Mouse (Mus musculus) mature B cell (primary cell): Measurements from ENCODE around the gene Zfp946.

ENCODE experiments used
- in situ Hi-C: fragments of 300-500 bp; cut with MboI; formaldehyde crosslinking; loops from 2 replicates; pipeline ENCODE4 v1.14.3; 2019

Zfp946 gene

DNA sequence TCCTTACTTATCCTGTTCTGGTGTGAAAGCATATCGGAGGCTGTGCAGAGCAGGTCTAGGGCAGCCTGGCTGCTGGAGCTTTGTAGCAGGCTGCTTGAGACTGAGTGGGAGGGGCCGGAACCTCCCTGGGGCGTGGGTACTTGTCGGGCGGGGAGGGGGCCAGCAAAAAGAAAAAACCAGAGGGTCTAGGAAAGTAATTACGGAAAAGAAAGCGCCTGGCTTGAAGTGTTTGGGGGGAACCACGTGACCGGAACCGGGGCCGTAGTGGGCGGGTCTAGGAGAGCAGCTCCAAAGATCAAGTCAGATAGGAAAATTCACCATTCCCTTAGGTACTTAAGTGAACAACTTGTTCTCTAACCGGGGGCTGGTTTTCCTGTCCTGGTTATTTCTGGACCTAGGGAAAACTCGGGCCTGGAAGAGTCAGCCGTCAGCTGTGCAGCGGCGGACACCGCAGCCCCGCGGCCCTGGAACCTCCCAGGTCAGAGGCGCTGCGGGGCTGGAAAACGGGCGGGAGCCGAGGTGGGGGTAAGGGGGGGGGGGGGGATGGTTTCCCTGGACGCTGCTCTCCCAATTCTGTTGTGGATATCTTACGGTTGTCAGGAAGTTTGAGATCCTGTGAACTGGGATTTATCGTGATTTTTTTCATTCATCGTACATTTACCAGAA lies at the start of gene Zfp946:
Zfp946 (plus strand) TSS at position 271 of the 666 bp plus-strand sequence.
- in situ Hi-C loops = no loop called here

DNA sequence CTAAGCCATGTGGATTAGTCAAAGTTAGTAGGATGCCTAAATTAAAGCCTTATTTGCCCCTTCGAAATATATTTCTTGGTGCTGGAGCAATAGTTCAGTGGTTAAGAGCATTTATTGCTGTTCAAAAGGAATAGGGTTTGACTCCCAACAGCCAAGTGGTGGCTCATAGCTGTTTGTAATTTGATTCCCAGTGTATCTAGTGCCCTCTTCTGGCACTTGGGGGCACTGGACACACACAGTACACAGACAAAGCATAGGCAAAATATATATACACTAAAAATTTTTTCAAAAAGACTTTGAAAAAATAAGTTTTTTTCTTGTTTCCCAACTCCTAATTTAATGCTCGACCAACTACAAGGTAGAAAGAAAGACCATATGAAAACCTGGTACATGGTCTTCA lies 13.3 kb upstream of the Zfp946 start:
- in situ Hi-C loops = loop anchor here (10.0 kb wide), 1 partner anchor 56 kb away; no protein-coding TSS in a partner anchor

DNA sequence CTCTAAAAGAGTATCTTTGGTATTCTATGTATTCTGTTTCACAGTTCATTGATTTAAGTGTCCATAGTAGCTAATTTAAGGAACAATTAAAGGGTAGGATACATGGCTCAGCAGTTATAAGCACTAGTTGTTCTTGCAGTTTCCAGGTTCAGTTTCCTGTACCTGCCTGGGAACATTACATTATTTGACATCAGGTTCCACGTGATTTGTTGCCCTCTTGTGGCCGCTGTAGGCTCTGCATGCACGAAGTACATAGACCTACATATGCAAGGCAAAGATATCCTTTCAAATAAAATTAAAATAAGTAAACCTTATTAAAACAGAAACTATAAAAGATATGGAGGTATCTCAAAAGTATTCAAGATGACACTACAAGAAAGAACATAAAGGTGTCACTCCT lies 6.5 kb upstream of the Zfp946 start:
- in situ Hi-C loops = loop anchor here (10.0 kb wide), 1 partner anchor 63 kb away; no protein-coding TSS in a partner anchor

DNA sequence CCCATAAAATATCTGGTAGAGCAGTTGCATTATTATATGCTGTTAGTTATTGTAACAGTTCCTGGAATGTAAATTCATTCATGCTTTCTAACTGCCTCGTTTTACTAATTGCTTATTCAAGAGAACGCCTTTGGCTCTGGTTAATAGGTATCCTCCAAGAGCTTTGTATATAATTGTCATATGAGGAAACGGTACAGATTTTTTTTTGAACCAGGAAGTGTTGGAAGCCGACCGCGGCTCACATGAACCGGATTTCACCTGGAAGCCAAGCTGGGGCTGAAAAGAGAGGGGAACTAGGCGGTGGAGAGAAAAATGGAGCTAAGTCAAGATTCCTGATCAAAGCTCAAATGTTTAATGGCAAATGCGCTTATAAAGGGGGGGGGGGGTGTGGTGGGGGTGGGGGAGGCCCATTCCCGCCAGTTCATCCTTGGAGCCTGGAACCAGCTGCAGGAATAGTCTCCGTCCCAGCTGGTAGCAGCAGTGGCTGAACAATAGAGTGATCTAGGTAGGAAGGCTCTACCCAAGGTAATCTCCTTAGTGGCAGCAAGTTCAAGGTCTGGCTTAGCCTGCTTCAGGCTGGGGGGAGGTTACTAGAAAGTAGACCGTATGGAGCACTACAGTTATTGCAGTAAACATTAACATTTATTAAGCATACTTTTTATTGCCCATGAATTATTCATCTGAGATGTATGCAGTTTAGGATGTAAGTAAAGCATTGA lies 773 bp downstream of the Zfp946 start:
- in situ Hi-C loops = no loop called here

DNA sequence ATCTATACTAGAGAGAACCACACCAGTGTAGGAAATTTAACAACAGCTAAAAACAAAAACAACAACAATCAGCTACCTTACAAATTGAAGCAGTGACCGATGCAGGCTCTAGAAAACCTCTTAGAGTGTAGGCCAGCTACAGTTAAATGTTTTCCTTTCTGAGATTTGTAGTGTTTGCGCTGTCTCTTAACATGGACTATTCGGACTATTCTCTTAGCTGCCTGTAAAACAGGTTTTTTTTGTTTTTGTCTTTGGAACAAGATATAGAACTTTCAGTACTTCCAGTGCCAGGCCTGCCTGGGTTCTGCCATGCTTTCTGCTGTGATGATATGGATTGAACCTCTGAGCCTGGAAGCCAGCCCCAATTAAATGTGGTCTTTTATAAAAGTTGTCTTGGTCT lies 23.7 kb downstream of the Zfp946 start:
- in situ Hi-C loops = no loop called here

DNA sequence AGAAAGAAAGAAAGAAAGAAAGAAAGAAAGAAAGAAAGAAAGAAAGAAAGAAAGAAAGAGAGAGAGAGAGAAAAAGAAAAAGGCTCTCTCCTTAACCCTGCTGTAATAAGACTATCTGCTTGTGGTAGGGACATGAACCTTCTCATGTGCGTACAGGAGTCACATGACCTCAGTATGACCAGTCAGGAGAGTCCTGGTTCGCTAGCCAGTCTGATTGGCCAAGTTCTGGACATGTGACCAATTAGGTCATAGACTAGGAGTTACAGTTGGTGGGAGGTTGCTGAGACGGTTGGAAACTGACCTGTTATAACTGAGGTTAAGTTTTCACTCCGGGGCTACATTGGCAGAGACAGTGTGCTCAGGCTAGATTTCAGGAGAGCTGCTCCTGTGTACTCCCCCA lies 73.1 kb downstream of the Zfp946 start:
- in situ Hi-C loops = no loop called here
